Mouse (Mus musculus) MEL (cell line): ENCODE results near the gene Agl.

Experiments used
- CTCF ChIP-seq, 3 experiments: IDR thresholded peaks in 2 of 3; conservative IDR thresholded peaks in 1 of 3; 2 replicates each; pipeline ENCODE4 v1.5.1; 2011 to 2012; ENCODE audit warnings: low read length in 3 of 3, low read depth in 2 of 3, mild to moderate bottlenecking in 2 of 3, improper control_type of control experiment in 1 of 3, inconsistent platforms in 1 of 3, mixed read lengths in 1 of 3, moderate library complexity in 1 of 3; ENCODE audit not compliant: control insufficient read depth in 1 of 3, insufficient read depth in 1 of 3, poor library complexity in 1 of 3, severe bottlenecking in 1 of 3
- ETS1 ChIP-seq: IDR thresholded peaks from 2 replicates; pipeline ENCODE4 v1.6.1; 2012; ENCODE audit warnings: low read depth, mild to moderate bottlenecking, inconsistent platforms, low read length, improper control_type of control experiment, moderate library complexity
- HCFC1 ChIP-seq: IDR thresholded peaks from 2 replicates; pipeline ENCODE4 v1.6.1; 2012; ENCODE audit warnings: low read depth, mild to moderate bottlenecking, inconsistent platforms, low read length, improper control_type of control experiment, moderate library complexity
- JUND ChIP-seq: IDR thresholded peaks from 2 replicates; pipeline ENCODE4 v1.6.1; 2011; ENCODE audit warnings: low read depth, mild to moderate bottlenecking, improper control_type of control experiment, low read length
- MAFK ChIP-seq: IDR thresholded peaks from 2 replicates; pipeline ENCODE4 v1.6.1; 2011; ENCODE audit warnings: low read depth, mild to moderate bottlenecking, low read length, improper control_type of control experiment, borderline replicate concordance
- MEF2A ChIP-seq: IDR thresholded peaks from 2 replicates; pipeline ENCODE4 v1.6.1; 2014; ENCODE audit warnings: low read depth, mild to moderate bottlenecking, inconsistent platforms, low read length, improper control_type of control experiment; ENCODE audit not compliant: poor library complexity, insufficient replicate concordance, severe bottlenecking; ENCODE audit errors: extremely low read depth
- POLR2A ChIP-seq, 2 experiments: IDR thresholded peaks; 2 replicates each; pipeline ENCODE4 v1.6.1; 2011 to 2012; ENCODE audit warnings: low read length in 2 of 2, mild to moderate bottlenecking in 2 of 2, control low read depth in 1 of 2, improper control_type of control experiment in 1 of 2, low read depth in 1 of 2, moderate library complexity in 1 of 2; ENCODE audit not compliant: control insufficient read depth in 1 of 2, insufficient read depth in 1 of 2, poor library complexity in 1 of 2
- POLR2AphosphoS2 ChIP-seq: IDR thresholded peaks from 2 replicates; pipeline ENCODE4 v1.6.1; 2011; ENCODE audit warnings: low read length, improper control_type of control experiment
- UBTF ChIP-seq: IDR thresholded peaks from 2 replicates; pipeline ENCODE4 v1.6.1; 2012; ENCODE audit warnings: low read depth, mild to moderate bottlenecking, inconsistent platforms, low read length, improper control_type of control experiment, moderate library complexity, borderline replicate concordance; ENCODE audit not compliant: insufficient read depth
- ZC3H11A ChIP-seq: IDR thresholded peaks from 2 replicates; pipeline ENCODE4 v1.6.1; 2012; ENCODE audit warnings: low read depth, mild to moderate bottlenecking, inconsistent platforms, low read length, improper control_type of control experiment
- ZKSCAN1 ChIP-seq: IDR thresholded peaks from 2 replicates; pipeline ENCODE4 v1.6.1; 2012; ENCODE audit warnings: low read depth, mild to moderate bottlenecking, inconsistent platforms, low read length, improper control_type of control experiment, moderate library complexity
- ZNF384 ChIP-seq: IDR thresholded peaks from 2 replicates; pipeline ENCODE4 v1.6.1; 2012; ENCODE audit warnings: low read depth, mild to moderate bottlenecking, inconsistent platforms, low read length, improper control_type of control experiment

- peak in 2 of 3 experiments; percentile 19 to 65; a peak in 5 of 6 replicates for TF ChIP-seq CTCF (IDR thresholded peaks at IDR 0.05 in 2 of 3, conservative IDR thresholded peaks at IDR 0.05 in 1 of 3; ENCODE audit: control insufficient read depth in 1 of 3, insufficient read depth in 1 of 3, low read depth in 2 of 3, low read length in 3 of 3, poor library complexity in 1 of 3, severe bottlenecking in 1 of 3)
- no peak for TF ChIP-seq POLR2AphosphoS2
- no peak for TF ChIP-seq MEF2A
- no peak for TF ChIP-seq ETS1
- TF ChIP-seq MAFK, result no peak
- TF ChIP-seq POLR2A (IDR thresholded peaks at IDR 0.05; ENCODE audit: control insufficient read depth in 1 of 2, insufficient read depth in 1 of 2, low read depth in 1 of 2, low read length in 2 of 2, poor library complexity in 1 of 2), result no peak
- no peak for TF ChIP-seq UBTF
- no peak for TF ChIP-seq HCFC1
- no peak for TF ChIP-seq ZKSCAN1
- no peak for TF ChIP-seq ZNF384
- TF ChIP-seq ZC3H11A, result no peak
- no peak for TF ChIP-seq JUND
Observed at GRCm38 (mm10) chr3:116771597-116771996, 36.4 kb downstream of the Agl start.
